Mouse (Mus musculus): ENCODE data around the gene Gtpbp3. TPM values are rescaled to one million over a fixed set of nuclear protein-coding genes. Genes with fewer than 3 reads are reported as not detected.
"Not testable (repeated sequence)": the region's sequence is repeated elsewhere in the genome, so short reads cannot be mapped to it uniquely, and the experiment has no call there.

Gene Gtpbp3
- total RNA-seq, 2 experiments from 2014 or later = 0.83 to 2.1 TPM

- no peak for ATAC-seq (replicated peaks; ENCODE audit: low FRiP score, poor library complexity, severe bottlenecking)
Measured at GRCm38 (mm10) chr8:71495811-71496210, 7.9 kb downstream of the Gtpbp3 start.

DNA sequence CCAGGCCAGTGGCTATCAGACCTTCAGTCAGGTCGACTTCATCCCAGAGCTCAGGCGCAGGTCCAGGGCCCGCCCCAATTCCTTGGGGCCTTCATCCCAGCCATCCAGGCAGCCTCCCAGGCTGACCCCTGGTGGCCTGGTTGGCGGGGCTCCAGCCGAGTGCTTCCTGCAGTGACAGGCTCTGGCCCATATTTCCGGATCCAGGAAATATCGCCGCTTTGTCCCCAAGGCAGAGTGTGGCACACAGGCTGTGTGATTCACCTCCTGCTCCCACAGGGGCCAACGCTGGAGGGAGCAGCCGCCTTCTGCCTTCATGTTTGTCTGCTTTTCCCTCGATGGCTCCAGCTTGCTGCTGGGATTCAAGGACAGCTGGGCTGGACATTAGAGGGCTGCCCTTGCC is 8.6 kb downstream of the Gtpbp3 start:
- no peak for ATAC-seq (replicated peaks; ENCODE audit: low FRiP score, poor library complexity, severe bottlenecking)

GRCm38 (mm10) chr8:71497077-71497645 is 9.3 kb downstream of the Gtpbp3 start:
- ATAC-seq (replicated peaks; ENCODE audit: low FRiP score, poor library complexity, severe bottlenecking) = no peak

- no peak for ATAC-seq (replicated peaks; ENCODE audit: low FRiP score, poor library complexity, severe bottlenecking)
Measured at GRCm38 (mm10) chr8:71497881-71498501, 10.1 kb downstream of the Gtpbp3 start.

DNA sequence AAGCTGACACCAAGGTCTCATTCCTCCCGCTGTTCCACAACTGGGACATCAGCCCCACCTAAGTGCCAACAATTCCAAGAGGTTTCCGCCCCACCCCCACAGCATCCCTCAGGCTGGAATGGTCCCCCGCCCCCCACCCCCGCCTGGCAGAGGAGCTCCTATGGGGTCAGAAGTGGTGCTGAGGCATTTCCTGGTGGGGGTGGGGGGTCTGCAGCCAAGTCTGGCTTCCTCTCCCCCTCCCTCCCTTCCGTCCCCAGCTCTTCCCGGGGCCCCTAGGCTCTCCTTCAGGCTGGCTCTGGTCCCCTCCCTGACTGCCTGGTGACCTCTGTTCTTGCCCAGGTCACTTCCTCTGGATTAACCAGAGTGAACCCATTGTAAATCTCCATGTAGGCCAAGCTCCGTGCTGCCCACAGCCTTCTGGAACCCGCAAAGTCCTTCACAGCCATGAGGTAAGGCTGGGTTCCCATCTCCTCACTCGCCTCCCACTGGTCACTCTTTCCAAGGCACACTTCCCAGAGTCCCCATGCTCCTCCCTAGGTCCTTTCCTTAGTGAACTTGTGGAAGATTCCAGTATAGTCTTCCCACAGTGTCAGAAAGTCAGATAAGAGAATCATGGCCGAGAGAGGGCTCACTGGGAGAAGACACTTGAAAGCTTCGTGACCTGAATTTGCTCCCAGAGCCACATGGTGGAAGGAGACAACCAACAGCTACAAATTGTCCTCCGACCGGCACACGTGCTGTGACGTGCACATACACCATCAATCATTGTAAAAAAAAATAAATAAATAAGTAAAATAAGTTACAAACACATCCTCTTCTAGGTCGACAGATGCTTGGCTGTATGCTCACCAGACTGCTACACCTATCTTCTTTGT is 11.2 kb downstream of the Gtpbp3 start:
- ATAC-seq (replicated peaks; ENCODE audit: low FRiP score, poor library complexity, severe bottlenecking) = no peak

DNA sequence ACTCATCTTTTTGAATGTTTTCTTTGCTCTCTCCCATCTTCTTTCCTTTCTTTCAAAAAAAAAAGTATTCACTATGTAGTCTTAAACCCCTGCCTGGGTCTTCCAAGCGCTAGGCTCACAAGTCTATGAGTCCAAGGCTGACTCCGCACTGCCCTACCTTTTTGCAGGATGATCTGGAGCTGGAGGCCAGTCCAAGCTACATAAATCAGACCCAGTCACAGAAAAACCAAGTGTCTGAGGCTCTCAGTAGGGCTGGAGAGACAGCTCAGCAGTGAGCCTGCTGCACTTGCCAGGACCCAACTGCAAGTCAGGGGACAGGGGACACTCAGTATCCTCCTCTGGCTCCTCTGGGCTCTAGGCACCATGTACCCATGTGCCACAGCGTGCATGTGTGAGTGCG is 16.4 kb downstream of the Gtpbp3 start:
- no peak for ATAC-seq (replicated peaks; ENCODE audit: low FRiP score, poor library complexity, severe bottlenecking)

- no peak for ATAC-seq (replicated peaks; ENCODE audit: low FRiP score, poor library complexity, severe bottlenecking)
Measured at GRCm38 (mm10) chr8:71505326-71505725, 17.4 kb downstream of the Gtpbp3 start.

DNA sequence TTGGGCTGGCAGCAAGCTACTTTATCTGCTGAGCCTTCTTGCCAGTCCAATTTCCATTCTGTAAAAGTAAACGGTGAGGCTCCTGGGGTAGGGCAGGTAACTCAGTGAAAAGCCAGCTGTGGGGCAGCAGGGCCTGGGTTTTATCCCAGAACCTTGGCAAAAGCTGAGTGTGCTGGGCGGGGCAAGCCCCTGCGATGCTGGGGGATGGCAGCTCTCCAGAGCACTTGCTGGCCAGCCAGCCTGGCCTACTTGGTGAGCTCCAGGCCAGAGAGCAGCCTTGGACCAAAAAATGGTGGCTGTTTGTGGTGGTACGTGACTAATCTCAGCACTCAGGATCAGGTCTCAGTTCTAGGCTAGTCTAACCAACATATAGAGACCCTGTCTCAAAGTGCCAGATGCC is 18.1 kb downstream of the Gtpbp3 start:
- no peak for ATAC-seq (replicated peaks; ENCODE audit: low FRiP score, poor library complexity, severe bottlenecking)

DNA sequence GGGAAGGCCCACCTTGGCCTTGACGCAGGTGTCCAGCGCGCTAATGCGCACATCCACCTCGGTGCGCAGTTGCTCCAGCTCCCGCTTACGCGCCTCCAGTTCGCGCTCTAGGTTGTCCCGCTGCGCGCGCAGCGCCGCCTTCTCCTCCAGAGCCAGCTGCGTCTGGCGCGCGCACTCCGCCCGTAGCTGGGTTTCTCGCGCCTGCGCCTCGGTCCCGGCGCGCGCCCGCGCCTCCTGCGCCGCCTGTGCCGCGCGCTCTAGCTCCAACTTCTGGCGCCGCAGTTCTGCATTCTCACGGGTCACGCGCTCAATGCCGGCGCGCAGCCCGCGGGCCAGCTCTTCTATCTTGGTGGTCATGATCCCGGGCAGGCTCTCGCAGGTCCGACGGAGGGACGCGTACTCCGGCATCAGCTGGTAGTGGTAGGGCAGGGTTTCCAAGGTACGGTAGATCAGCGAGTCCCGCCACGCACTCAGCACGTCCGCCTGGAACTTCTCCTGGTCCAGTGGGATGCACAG is 19.7 kb downstream of the Gtpbp3 start:
- ATAC-seq (replicated peaks; ENCODE audit: low FRiP score, poor library complexity, severe bottlenecking) = no peak

DNA sequence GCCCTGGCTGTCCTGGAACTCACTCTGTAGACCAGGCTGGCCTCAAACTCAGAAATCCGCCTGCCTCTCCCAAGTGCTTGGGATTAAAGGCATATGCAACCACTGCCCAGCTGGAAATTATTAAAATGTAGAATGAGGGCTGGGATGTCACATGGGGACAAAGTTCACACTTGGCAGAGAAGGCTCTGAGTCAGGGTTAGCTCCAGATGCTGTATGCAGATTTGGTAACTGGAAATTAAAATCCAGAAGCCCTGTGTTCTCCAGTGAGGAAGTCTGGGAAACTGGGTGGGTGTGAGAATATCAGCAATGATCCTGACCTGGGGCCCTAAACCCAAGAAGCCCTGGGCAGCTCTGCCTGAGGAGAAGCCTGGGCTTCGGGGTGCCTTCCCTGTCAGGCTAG is 21.4 kb downstream of the Gtpbp3 start:
- no peak for ATAC-seq (replicated peaks; ENCODE audit: low FRiP score, poor library complexity, severe bottlenecking)

DNA sequence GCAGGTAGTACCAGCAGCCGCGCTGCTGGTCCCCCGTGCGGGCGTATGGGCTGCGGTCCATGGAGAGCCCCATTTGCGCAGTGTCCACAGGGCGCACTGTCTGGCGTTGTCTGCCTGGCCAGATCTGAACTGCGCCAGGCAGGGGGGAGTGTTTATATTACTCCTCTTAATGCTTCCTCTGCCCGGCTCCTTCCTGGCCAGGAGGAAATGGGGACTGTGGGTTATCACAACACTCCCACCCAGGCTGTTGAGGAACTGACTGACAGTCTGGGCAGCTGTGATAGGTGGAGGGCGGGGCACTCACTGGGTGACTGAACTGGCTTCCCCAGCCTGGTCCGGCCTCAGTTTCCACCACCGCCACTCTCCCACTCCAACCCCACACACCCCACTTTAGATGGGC is 23.7 kb downstream of the Gtpbp3 start, which contains the start of gene Plvap:
Gene Plvap (minus strand): TSS at position 109 of the 400 bp plus-strand sequence.
- peak; percentile 68; the same call in 1 of the 2 replicates for ATAC-seq (replicated peaks; ENCODE audit: low FRiP score, poor library complexity, severe bottlenecking)

- no peak for ATAC-seq (replicated peaks; ENCODE audit: low FRiP score, poor library complexity, severe bottlenecking)
Measured at GRCm38 (mm10) chr8:71513018-71513754, 25.3 kb downstream of the Gtpbp3 start.

DNA sequence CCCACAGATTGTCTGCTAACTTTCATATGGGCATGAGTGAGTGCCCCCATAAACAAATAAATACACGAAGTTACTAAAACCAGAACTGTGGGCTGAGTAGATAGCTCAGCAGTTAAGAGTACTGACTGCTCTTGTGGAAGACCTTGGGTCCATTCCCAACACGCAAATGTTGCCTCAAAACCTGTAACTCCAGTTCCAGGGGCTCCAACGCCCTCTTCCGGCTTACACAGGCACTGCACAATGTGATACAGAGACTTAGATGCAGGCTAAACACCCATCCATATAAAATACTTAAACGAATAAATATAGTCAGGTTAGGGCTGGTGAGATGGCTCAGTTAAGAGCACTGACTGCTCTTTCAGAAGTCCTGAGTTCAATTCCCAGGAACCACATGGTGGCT is 27.1 kb downstream of the Gtpbp3 start:
- ATAC-seq (replicated peaks; ENCODE audit: low FRiP score, poor library complexity, severe bottlenecking) = no peak

GRCm38 (mm10) chr8:71516786-71517185 is 28.9 kb downstream of the Gtpbp3 start:
- ATAC-seq (replicated peaks; ENCODE audit: low FRiP score, poor library complexity, severe bottlenecking) = no peak

DNA sequence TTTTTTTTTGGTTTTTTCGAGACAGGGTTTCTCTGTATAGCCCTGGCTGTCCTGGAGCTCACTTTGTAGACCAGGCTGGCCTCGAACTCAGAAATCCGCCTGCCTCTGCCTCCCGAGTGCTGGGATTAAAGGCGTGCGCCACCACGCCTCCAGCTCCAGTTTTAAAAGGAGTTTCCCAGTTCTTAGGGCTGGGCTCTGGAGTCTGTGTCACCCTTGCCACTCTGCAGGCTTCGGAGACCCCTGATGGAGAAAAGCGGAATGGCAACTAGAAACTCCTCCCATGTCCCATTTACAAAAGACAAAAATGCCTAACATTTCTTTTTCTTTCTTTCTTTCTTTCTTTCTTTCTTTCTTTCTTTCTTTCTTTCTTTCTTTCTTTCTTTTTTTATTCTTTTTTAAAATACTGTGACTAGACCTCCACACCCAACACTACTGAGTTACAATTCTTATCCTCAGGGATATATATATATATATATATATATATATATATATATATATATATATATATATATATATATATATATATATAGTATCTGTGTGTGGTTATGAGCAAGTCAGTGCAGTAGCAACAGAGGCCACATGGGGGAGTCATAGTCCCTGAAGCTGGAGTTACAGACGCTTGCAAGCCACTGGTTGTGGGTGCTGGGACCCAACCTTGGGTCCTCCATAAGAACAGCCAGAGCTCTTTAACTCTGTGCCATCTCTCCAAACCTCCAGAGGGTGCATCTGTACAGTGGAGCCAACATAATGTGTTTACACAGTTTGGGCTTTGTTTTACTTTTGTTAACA is 31.3 kb downstream of the Gtpbp3 start:
- not testable (repeated sequence) for ATAC-seq (replicated peaks; ENCODE audit: low FRiP score, poor library complexity, severe bottlenecking)

- ATAC-seq (replicated peaks; ENCODE audit: low FRiP score, poor library complexity, severe bottlenecking) = peak; percentile 68
Measured at GRCm38 (mm10) chr8:71521634-71522033, 33.7 kb downstream of the Gtpbp3 start.

GRCm38 (mm10) chr8:71525226-71526050 is 37.5 kb downstream of the Gtpbp3 start, which contains the start of gene Ccdc194:
Gene Ccdc194, minus strand, starts transcription at chr8:71525711.
- ATAC-seq (replicated peaks; ENCODE audit: low FRiP score, poor library complexity, severe bottlenecking) = no peak

DNA sequence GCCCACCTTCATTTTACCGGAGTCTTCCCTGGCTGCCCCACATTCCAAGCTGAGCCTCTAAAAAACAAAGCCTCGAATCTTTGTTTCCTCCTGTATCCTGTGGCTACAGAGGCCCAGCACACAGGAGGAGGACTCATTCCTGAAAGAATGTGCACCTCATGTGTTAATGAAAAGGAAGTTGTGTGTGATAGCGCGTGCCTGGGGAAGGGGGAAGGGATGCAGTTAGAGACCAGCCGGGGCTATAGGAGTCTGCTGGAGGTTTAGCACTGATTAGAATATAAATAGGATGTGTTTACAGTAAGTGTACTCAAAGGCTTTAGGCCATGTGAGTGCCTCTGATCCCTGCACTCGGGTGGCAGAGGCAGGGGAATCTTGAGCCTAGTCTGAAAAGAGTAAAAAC is 38.4 kb downstream of the Gtpbp3 start:
- ATAC-seq (replicated peaks; ENCODE audit: low FRiP score, poor library complexity, severe bottlenecking) = no peak

All from erythroid progenitor cell, adult 5-6 weeks (primary cell).